Mouse (Mus musculus): Measurements from ENCODE around the gene Tcf7l1.

Gene Tcf7l1

GRCm38 (mm10) chr6:72745781-72746180 is 43.3 kb downstream of the Tcf7l1 start:
- DNase-seq (ENCODE audit: low spot score): no peak

GRCm38 (mm10) chr6:72744144-72744800 is 44.8 kb downstream of the Tcf7l1 start:
- DNase-seq (ENCODE audit: low spot score): no peak

GRCm38 (mm10) chr6:72743624-72744041 is 45.4 kb downstream of the Tcf7l1 start:
- no peak for DNase-seq (ENCODE audit: low spot score)

GRCm38 (mm10) chr6:72742331-72742730 is 46.7 kb downstream of the Tcf7l1 start:
- DNase-seq (ENCODE audit: low spot score): no peak

- DNase-seq (ENCODE audit: low spot score): no peak
Measured at GRCm38 (mm10) chr6:72740596-72741421, 48.2 kb downstream of the Tcf7l1 start.

GRCm38 (mm10) chr6:72736872-72737271 is 52.2 kb downstream of the Tcf7l1 start:
- DNase-seq (ENCODE audit: low spot score): no peak

GRCm38 (mm10) chr6:72735206-72735605 is 53.8 kb downstream of the Tcf7l1 start:
- DNase-seq (ENCODE audit: low spot score): no peak

GRCm38 (mm10) chr6:72733375-72733774 is 55.7 kb downstream of the Tcf7l1 start:
- no peak for DNase-seq (ENCODE audit: low spot score)

GRCm38 (mm10) chr6:72732109-72732508 is 56.9 kb downstream of the Tcf7l1 start:
- no peak for DNase-seq (ENCODE audit: low spot score)

GRCm38 (mm10) chr6:72730560-72730849 is 58.5 kb downstream of the Tcf7l1 start:
- DNase-seq (ENCODE audit: low spot score): no peak

- no peak for DNase-seq (ENCODE audit: low spot score)
Measured at GRCm38 (mm10) chr6:72729831-72730559, 59.1 kb downstream of the Tcf7l1 start.

GRCm38 (mm10) chr6:72727826-72728225 is 61.2 kb downstream of the Tcf7l1 start:
- no peak for DNase-seq (ENCODE audit: low spot score)

GRCm38 (mm10) chr6:72724494-72725180 is 64.4 kb downstream of the Tcf7l1 start:
- DNase-seq (ENCODE audit: low spot score): no peak

- DNase-seq (ENCODE audit: low spot score): no peak
Measured at GRCm38 (mm10) chr6:72723731-72724385, 65.2 kb downstream of the Tcf7l1 start.

- no peak for DNase-seq (ENCODE audit: low spot score)
Measured at GRCm38 (mm10) chr6:72723143-72723542, 65.9 kb downstream of the Tcf7l1 start.

- DNase-seq (ENCODE audit: low spot score): no peak
Measured at GRCm38 (mm10) chr6:72720852-72721251, 68.2 kb downstream of the Tcf7l1 start.

GRCm38 (mm10) chr6:72714726-72715125 is 74.3 kb downstream of the Tcf7l1 start:
- DNase-seq (ENCODE audit: low spot score): no peak

GRCm38 (mm10) chr6:72714250-72714649 is 74.8 kb downstream of the Tcf7l1 start:
- no peak for DNase-seq (ENCODE audit: low spot score)

- DNase-seq (ENCODE audit: low spot score): no peak
Measured at GRCm38 (mm10) chr6:72711508-72712081, 77.5 kb downstream of the Tcf7l1 start.

GRCm38 (mm10) chr6:72710897-72711507 is 78.1 kb downstream of the Tcf7l1 start:
- no peak for DNase-seq (ENCODE audit: low spot score)
